Mouse (Mus musculus) mouse embryonic stem cell (cell line): ENCODE results near the gene Ranbp3.

ENCODE experiments used
- in situ Hi-C, 2 experiments: fragments of 300-500 bp; cut with MboI; formaldehyde crosslinking; loops; 1 replicate in 1 of 2; 3 replicates in 1 of 2; pipeline ENCODE4 v1.14.3; 2019 to 2020; ENCODE audit warnings: low sequenced_read_pairs in 2 of 2, low pct_unique_long_range_greater_than_20kb in 1 of 2, mixed read lengths in 1 of 2; ENCODE audit not compliant: unreplicated experiment in 1 of 2

Gene Ranbp3

DNA sequence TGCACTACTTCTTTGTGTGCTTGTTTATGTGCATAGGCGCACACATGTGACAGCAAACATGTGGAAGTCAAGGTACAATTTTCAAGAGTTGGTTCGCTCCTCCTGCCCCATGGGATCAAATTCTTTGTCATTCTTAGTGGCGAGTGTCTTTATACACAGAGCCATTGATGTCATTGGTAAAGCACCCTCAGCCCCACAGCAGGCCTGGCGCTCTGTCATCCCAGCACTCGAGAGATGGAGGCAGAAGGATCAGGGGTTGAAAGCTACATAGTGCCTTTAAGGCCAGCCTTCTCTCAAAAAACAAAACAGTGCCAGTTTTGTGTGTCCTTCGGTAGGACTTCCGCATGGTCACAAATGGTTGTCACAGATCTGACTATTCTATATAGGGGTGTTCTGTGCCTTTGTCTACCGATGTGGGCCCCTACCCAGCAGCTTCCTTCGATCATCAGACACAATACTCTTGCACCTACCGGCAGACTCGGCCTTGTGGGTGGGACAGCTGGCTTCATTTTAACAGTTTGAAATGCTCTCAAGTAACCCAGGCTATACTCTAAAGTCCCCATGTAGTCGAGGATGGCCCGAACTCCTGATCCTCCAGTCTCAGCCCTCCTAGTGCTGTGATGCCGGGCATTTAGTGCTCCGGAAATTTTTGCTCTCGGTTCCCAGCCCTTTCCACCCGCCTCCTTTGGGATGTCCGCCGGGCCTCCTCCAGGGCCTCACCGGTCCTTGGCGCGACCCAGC, 43.0 kb downstream of the Ranbp3 start:
- in situ Hi-C loops: no loop called here

DNA sequence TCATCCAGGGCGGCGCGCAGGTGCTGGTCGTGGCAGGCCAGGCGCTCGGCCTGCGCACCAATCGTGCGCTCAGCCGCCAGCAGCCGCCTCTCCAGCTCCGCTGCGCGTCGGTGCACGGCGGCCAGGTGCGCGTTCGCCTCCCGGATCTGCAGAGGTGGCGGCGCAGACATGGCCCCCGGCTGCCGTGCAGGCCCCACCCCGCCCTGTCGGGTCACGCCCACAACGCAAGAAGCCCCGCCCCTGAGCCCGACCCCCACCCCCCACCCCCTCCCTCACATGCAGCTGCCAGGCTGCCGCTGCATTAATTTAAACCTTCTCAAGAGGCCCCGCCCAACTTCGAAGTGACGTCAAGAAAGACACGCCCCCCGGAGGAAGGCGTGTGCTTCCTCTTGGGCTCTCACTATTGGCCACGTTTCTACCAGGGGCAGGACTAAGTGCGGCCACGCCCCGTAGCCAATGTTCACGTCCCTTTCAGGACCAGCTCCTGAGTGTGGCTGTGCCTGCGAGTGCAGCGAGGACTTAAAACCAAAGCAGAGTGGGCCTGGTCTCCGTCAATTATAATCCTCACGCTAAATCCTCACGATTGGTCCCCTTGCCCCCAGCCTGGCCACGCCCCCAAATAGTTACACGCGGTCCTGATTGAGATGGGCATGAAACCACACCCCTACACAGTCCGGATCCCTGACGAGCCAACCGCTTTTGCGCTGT, 43.7 kb downstream of the Ranbp3 start:
- in situ Hi-C loops: no loop called here

DNA sequence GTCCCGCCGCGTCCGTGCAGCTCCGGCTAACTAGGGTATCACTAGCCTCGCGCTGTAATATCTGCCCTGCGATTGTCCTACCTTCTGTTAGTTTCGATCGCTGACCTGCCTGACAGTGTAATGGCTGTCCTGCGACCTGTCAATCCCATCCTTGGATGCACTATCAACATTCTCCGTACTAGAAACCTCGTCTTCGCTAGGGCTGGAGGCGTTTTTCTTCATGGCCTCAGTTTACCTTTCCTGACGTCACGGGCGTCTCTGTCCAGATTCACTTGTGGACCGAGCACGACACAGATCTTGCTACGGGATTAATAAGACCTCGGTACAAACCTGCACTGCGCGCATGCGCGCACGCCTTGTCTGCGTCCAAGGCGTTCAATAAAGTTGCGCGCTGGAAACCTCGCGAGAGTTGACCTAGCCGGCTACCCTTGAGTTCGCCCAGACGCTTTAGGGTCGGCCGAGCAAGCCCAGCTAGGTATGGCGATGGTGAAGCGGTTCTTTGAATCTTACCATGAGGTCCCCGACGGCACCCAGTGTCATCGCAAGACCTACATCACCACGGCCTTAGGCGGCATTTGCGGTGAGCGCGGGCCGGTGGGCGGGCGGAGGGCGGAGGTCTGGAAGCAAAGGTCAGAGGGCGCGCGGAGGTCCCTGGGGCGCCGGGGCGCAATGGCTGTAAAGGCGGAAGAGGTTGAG, 44.4 kb downstream of the Ranbp3 start, which contains the start of the genes Ndufa11 and Vmac:
TSS of gene Ndufa11 (plus strand) at position 405 of the 696 bp plus-strand sequence.
TSS of gene Vmac (minus strand) at position 660 of the 696 bp plus-strand sequence.
- in situ Hi-C loops: no loop called here

DNA sequence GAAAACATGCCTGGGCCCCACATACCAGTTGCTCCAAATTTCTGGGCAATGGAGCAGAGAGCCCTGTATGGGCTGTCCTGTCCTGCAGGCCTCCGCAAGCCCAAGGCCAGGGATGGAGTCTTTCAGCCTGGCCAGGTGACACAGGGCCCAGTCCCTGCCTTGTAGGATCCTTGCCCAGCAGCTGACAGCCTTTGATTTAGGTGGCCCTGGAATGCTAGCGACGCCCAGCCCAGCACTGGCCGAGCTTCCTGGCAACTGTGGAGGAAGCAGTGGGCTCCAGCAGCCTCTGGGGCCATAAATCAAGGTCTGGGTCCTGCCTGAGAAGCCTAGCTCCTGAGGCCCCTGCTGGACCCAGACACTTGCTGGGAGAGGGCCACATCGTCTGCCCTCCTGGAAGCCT, 49.3 kb downstream of the Ranbp3 start:
- in situ Hi-C loops: no loop called here

DNA sequence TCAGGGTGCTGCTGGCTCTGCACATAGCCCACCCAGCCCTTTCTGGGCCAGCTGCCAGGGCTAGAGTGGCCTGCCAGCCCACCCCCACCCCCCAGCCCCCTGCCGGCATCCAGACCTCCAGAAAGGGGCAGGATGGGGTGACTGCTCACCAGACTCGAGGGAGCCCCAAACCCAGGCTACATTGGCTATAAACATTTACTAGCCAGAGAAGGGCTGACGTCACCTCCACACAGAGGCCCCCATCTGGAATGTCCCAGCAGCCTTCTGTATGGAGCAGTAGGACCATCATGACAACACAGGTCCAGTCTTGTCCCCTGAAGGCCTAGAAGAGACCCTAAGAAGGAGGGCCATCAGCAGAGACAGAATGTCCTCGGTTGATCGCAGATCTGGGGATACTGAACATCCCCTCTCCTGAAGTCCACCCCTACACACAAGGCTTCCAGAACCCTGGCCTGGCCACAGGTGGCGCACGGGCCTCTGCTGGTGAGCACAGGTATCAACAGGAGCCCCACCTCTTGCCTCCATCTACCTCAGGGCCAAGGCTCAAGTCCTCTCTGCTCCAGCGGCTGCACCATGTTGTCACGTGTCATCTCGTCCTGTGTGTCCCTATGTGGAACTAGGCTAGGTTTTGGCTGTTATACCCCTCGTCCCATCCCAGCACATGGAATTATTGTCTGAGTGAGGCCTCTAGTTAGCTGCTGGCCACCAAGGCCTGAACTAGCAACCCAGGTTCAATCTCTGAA, 50.5 kb downstream of the Ranbp3 start:
- in situ Hi-C loops: no loop called here

DNA sequence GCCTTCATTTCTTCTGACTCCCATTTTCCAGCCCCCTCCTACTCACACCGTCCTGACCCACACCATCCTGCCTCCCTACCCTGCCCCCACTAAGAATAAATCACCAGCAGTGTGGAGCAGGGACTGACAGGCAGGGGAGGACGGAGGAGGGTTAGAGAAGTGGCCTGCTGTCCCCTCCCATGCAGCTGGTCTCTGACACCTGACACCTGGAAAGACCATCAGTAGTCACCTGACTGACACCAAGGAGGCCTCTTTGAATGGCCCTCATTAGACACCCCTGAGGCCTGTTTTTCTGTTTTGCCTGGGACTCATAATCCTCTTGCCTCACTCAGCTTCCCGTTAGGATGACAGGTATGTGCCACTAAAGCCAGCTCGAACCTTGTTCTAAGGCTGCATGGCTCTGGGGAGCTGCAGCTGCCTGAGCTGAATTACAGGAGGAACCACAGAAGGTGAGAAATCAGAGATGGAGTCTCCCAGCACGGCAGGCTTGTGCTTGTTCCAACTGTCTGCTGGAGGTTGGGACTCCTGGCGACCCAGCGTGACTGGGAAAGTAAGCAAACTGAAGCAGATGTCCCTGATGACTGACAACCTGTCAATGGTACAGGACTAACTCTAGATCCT, 54.0 kb downstream of the Ranbp3 start:
- in situ Hi-C loops: no loop called here

DNA sequence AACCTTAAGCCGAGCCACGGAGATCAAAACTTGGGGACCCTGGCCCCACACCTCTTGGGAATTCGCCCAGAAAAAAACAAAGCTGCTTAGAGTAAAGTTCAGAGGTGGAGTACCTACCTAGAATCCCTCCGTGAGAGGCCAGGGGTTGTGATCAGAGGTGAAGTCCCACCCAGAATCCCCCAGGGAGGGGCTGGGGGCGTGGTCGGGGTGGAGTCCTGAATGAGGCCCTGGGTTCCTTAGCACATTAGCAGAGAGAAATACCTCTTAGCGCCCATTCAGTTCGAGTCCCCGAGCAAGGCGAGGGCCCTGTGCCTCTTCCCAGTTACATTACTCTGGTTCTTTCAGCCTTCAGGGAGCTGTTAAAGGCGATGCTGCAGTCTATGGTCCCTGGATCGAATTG, 54.6 kb downstream of the Ranbp3 start:
- in situ Hi-C loops: no loop called here

DNA sequence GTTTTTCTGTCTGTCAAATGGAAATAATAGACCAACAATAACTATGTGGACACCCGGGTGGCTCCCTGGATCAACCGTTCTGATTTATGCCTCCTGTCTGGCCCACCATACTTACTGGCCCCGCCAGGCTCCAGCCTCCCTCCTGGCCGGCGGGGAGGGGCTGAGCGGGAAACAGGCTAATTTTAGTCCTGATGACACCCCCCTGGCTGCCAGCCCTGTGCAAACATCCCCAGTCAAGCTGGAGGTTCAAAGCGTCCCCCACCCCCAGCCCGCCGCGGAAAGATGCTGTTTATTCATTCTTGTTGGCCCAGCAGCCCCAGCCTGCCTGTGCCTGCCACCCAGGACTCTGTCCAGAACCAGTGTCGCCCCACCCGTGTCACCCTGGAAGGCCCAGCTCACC, 55.0 kb downstream of the Ranbp3 start:
- in situ Hi-C loops: no loop called here

DNA sequence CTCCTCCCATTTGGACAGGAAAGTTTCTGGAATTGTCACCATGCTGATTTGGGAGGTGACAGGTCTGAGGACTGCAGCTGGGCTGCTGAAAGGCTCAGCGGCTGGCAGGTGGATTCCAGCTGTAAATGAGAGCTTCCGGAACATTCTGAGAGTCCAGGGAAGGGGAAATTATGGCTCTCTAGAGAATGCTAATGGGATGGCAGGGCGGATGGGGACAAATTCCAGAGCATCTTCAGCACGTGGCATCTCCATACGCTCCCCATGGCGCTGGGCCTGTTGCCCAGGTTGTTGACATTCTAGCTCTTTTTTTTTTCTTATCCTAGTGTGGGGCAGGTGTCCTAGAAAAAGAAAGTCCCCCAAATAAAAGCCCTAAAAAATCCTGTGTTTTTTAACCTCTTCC, 56.1 kb downstream of the Ranbp3 start:
- in situ Hi-C loops: no loop called here

DNA sequence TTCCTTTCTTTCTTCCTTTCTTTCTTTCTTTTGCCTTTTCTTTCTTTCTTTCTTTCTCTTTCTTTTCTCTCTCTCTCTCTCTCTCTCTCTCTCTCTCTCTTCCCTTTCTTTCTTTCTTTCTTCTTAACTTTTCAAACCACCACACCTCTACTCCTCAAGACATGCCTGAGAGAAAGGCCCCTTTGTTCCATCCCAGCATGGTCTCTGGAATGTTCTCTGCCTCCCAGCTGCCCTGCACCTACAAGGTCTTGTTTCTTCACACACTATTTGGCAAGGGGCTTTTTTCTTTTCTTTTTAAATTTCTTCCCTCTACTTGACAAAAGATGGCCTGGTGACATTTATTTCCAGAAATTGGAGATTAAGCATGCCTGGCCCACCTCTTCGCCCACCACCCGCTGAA, 56.6 kb downstream of the Ranbp3 start:
- in situ Hi-C loops: no loop called here

DNA sequence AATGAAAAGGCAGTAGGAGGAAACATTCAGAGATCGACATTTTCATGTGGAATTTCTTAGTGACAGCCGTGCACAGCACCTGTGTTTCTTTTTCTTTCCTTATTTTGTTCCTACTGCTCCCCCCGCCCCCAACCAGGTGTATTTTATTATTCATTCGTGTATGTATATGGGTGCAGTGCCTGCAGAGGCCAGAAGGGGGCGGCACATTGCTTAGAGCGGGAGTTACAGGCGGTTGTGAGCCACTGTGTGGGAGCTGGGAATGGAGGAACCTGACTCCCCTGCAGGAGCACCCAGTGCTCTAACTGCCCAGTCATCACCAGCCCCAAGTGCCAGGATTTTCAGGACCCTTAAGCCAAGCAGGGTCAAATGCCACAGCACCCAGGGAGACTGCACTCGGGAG, 63.4 kb downstream of the Ranbp3 start:
- in situ Hi-C loops: no loop called here

DNA sequence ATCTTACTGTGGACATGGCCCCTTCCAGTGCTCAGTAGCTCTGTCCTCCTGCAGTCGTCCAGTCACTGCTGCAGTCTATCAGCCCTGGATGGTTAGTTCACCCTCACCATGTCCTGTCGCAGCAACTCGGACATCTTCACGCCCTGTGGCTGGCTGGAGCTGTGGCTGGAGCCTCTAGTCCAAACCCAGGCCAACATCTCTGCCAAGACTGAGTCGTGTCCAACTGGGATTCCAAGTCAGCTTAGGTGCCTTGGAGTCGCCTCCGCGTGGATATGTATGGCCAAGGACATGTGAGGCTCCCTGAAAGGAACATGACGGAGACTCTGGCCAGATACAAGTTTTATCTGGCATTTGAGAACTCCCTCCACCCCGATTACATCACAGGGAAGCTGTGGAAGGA, 65.1 kb downstream of the Ranbp3 start:
- in situ Hi-C loops: no loop called here

DNA sequence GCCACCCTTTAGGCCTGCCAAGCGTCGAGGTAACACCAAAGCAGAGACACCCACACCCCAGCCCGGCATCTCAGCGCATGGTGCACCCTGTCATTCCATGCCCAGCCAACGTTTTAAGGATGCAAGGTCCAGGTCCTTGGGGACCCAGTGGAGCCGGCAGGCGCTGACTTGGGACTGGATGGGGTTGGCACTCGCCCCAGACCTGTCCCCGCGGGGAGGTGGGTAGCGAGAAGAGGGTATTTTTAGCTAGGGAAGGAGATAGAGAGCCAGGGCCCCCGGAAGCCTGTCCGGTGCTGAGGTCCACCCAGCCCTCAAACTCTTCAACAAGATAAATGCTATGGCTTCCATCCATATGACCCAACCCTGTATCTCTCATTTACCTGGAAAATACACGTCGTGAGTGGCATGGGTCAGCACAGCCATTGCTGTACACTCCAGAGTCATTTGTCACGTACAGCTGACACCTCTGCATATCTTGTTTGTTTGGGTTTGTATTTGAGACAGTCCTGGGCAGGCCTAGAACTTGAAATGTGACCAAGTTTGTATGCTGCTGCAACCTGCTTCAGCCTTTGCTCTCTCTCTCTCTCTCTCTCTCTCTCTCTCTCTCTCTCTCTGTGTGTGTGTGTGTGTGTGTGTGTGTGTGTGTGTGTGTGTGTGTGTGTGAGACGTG, 67.2 kb downstream of the Ranbp3 start:
- in situ Hi-C loops: no loop called here

DNA sequence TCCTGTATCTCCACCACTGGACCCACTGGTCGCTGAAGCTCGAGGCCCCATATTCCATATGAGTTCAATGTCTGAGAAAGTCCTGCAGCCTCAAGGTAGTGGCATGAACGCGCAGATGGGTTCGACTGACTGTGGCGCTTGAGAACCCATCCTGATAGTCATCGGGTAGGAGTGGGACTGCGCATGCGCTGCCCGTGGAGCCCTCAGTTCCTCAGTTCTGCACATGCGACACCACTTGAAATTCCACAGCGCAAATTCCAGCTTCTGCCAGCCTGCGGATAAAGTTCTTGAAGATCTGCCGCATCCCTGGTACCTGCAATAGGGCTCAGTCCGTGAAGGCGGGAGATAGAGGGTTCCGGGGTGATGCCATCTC, 67.7 kb downstream of the Ranbp3 start:
- in situ Hi-C loops: no loop called here

DNA sequence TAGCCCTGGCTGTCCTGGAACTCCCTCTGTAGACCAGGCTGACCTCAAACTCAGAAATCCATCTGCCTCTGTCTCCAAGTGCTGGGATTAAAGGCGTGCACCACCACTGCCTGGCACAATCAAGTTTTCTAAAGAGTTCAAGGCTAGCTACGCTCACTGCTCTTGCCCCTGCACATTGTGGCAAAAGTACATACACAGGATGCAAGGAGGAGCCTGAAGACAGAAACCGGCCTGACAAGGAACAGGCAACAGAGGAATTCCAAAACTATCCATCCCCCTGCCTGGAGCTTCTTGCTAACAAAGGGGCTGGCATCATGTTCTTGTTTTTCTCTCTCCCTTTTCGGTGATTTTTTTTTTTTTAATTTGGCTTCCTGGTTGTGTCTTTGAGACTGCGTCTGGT, 71.1 kb downstream of the Ranbp3 start:
- in situ Hi-C loops: no loop called here

DNA sequence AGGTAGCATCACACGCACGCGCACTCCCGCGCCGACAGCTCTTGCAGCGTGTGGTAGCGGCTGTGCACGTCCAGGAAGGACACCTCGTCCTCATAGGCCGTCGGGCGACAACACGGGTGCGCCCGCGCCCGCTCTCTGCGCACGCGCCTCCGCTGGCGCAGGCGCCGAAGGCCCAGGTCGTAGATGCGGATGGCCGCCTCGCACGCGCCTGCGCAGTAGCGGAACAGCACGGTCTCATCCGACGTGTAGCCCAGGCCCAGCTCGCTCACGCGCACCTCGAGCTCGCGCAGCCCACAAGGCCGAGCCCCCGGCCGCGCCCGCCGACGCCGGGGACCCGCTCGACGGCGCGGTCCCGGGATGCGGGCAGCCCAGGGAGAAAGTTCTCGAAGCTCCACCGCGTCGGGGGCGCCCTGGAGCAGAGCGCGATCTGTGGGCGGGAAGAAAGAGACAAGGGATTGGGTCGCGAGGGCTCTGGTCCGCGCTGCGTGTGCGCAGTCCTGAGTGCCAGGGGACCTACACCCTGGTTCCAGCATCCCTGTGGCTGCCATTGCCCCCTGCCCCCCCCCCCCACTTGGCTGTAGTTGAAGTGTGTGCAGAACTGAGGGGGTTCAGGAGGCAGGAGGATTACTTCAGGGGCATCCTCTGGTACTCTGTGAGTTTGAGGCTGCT, 78.4 kb downstream of the Ranbp3 start:
- in situ Hi-C loops: no loop called here

DNA sequence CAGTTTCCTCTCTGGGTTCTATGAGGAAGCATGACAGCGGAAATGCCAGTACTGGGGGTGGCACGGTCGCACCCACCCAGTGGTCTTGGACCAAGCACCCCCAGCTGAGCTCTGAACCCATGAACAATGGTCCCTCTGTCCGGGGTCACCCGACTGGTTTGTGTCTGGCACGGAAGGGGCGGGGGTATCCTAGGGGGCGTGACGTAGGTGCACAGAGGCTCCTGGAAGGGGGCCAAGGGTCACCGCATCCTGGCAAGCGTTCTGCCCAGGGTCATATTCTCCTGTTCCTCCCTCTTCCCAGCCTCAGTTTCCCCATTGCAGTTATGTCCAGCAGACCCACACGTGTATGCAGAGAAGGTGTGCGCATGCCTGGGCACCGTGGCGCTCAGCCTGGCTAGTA, 80.4 kb downstream of the Ranbp3 start:
- in situ Hi-C loops: no loop called here
